Mouse (Mus musculus) left cerebral cortex, adult 18-20 months (tissue): ENCODE data around the gene Ppid. TPM values are rescaled to one million over a fixed set of nuclear protein-coding genes. Genes with fewer than 3 reads are reported as not detected.

Source experiments
- DNase-seq, 2 experiments: peaks; one replicate each; pipeline ENCODE4 v3.0.0; 2021 to 2022; ENCODE audit warnings: low spot score in 2 of 2, mixed read lengths in 1 of 2
- total RNA-seq, 2 experiments: library from RNA; stranded (reverse); gene quantifications; 2 replicates each; pipeline ENCODE4 v1.2.3; 2021

The Ppid gene
- total RNA-seq, 2 experiments from 2014 or later, result 68.9 to 69.1 TPM

GRCm38 (mm10) chr3:79652129-79652528 is 61.0 kb downstream of the Ppid start:
- DNase-seq, result no peak

Other genes starting within 250 kb of the Ppid start
- 10 to 100 TPM; 18.2 to 18.5 TPM for gene Fnip2, start 23.5 kb upstream of the Ppid start, total RNA-seq
- gene 4930579G24Rik, start 37.7 kb downstream of the Ppid start, total RNA-seq, result 1 to 10 TPM; 1.2 to 1.5 TPM
- 10 to 100 TPM; 22.2 to 24.7 TPM for gene Etfdh, start 38.2 kb downstream of the Ppid start, total RNA-seq
- 10 to 100 TPM; 12.0 to 16.8 TPM for gene Rxfp1, start 146.5 kb downstream of the Ppid start, total RNA-seq